Mouse (Mus musculus) small intestine, adult 2 months (tissue): ENCODE measurements around the gene Cd47.

Experiments
- CTCF ChIP-seq: fragments of 200-500 bp; IDR thresholded peaks from 2 replicates; pipeline ENCODE4 v1.5.1; 2012; ENCODE audit warnings: low read depth, mild to moderate bottlenecking, control low read depth, inconsistent platforms, low read length, moderate library complexity, mixed read lengths; ENCODE audit not compliant: insufficient replicate concordance, insufficient read length; ENCODE audit errors: extremely low read depth
- POLR2A ChIP-seq: fragments of 200-500 bp; IDR thresholded peaks from 2 replicates; pipeline ENCODE4 v1.6.1; 2012; ENCODE audit warnings: low read depth, mild to moderate bottlenecking, control low read depth, inconsistent platforms, low read length, moderate library complexity

DNA sequence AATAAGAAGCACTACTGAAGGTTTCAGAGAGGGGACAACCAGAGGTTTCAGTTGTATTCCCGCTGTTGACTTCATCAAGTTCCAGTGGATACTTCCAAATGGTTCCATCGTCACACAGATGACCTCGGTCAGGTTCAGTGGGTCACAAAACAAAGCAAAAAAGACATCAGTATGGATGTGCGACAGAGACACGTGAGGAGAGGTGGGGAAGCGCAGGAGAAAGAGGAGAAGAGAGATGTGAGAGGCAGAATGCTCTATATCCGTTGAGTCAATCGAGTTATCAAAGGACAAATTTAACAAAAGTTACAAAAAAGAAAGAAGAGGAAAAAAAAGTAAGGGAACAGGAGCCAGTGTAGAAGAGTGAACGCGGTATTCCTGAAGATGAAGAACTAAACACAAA is 154.6 kb downstream of the Cd47 start:
- TF ChIP-seq POLR2A: no peak
- TF ChIP-seq CTCF: no peak
